Mouse (Mus musculus): Measurements from ENCODE around the gene Naa80. TPM values are rescaled to one million over a fixed set of nuclear protein-coding genes. Genes with fewer than 3 reads are reported as not detected.

Gene Naa80
- polyA plus RNA-seq, 1 experiment, result not detected

- no peak overlapping the region for H3K27ac ChIP-seq (ENCODE audit: insufficient read depth, low read depth, low read length)
- H3K4me3 ChIP-seq (ENCODE audit: insufficient read depth, low read depth, low read length), result no peak overlapping the region
- H3K4me1 ChIP-seq (ENCODE audit: control insufficient read depth, insufficient read depth, low read length), result 0 out of 2 replicates have a peak, but pooled peaks cover 3% of the 10 kb centered on the region
- TF ChIP-seq POLR2A (IDR thresholded peaks at IDR 0.05; ENCODE audit: insufficient read depth, low read depth, low read length), result no peak
- no peak for TF ChIP-seq CTCF (IDR thresholded peaks at IDR 0.05; ENCODE audit: insufficient read depth, low read depth, low read length)
- 79% methylated on average over 8 of the region's 8 CpGs for WGBS
Observed at GRCm38 (mm10) chr9:107594281-107595062, 15.8 kb downstream of the Naa80 start.

- Histone ChIP-seq H3K4me3 (ENCODE audit: insufficient read depth, low read depth, low read length) (no peak overlapping the region), H3K4me1 (ENCODE audit: control insufficient read depth, insufficient read depth, low read length) (peaks cover 4% of the 10 kb centered on the region; the same call in 1 of the 2 replicates), H3K27ac (ENCODE audit: insufficient read depth, low read depth, low read length) (no peak overlapping the region)
- WGBS, result 81% methylated on average over 11 of the region's 11 CpGs
- TF ChIP-seq CTCF (IDR thresholded peaks at IDR 0.05; ENCODE audit: insufficient read depth, low read depth, low read length), result no peak
- no peak for TF ChIP-seq POLR2A (IDR thresholded peaks at IDR 0.05; ENCODE audit: insufficient read depth, low read depth, low read length)
Observed at GRCm38 (mm10) chr9:107596619-107597569, 18.2 kb downstream of the Naa80 start.

GRCm38 (mm10) chr9:107598385-107598784 lies 19.7 kb downstream of the Naa80 start:
- TF ChIP-seq CTCF (IDR thresholded peaks at IDR 0.05; ENCODE audit: insufficient read depth, low read depth, low read length) (no peak), POLR2A (IDR thresholded peaks at IDR 0.05; ENCODE audit: insufficient read depth, low read depth, low read length) (no peak)
- WGBS, result 84% methylated on average over 5 of the region's 5 CpGs
- Histone ChIP-seq H3K4me1 (ENCODE audit: control insufficient read depth, insufficient read depth, low read length) (peaks cover 5% of the 10 kb centered on the region; the same call in 1 of the 2 replicates), H3K27ac (ENCODE audit: insufficient read depth, low read depth, low read length) (no peak overlapping the region), H3K4me3 (ENCODE audit: insufficient read depth, low read depth, low read length) (no peak overlapping the region)

GRCm38 (mm10) chr9:107599433-107599832 lies 20.7 kb downstream of the Naa80 start:
- H3K27ac ChIP-seq (ENCODE audit: insufficient read depth, low read depth, low read length), result no peak overlapping the region
- peaks cover 5% of the 10 kb centered on the region; the same call in 1 of the 2 replicates for H3K4me1 ChIP-seq (ENCODE audit: control insufficient read depth, insufficient read depth, low read length)
- WGBS, result 94% methylated on average over 9 of the region's 9 CpGs
- H3K4me3 ChIP-seq (ENCODE audit: insufficient read depth, low read depth, low read length), result no peak overlapping the region
- TF ChIP-seq POLR2A (IDR thresholded peaks at IDR 0.05; ENCODE audit: insufficient read depth, low read depth, low read length) (no peak), CTCF (IDR thresholded peaks at IDR 0.05; ENCODE audit: insufficient read depth, low read depth, low read length) (no peak)

- Histone ChIP-seq H3K27ac (ENCODE audit: insufficient read depth, low read depth, low read length) (no peak overlapping the region), H3K4me1 (ENCODE audit: control insufficient read depth, insufficient read depth, low read length) (peaks cover 5% of the 10 kb centered on the region; the same call in 1 of the 2 replicates), H3K4me3 (ENCODE audit: insufficient read depth, low read depth, low read length) (no peak overlapping the region)
- WGBS, result 73% methylated on average over 14 of the region's 14 CpGs
- TF ChIP-seq CTCF (IDR thresholded peaks at IDR 0.05; ENCODE audit: insufficient read depth, low read depth, low read length) (no peak), POLR2A (IDR thresholded peaks at IDR 0.05; ENCODE audit: insufficient read depth, low read depth, low read length) (no peak)
Observed at GRCm38 (mm10) chr9:107599842-107600241, 21.2 kb downstream of the Naa80 start.

- WGBS, result 78% methylated on average over 12 of the region's 12 CpGs
Observed at GRCm38 (mm10) chr9:107600745-107601144, 22.1 kb downstream of the Naa80 start.

GRCm38 (mm10) chr9:107601275-107601674 lies 22.6 kb downstream of the Naa80 start:
- 86% methylated on average over 11 of the region's 11 CpGs for WGBS
- H3K27ac ChIP-seq (ENCODE audit: insufficient read depth, low read depth, low read length), result no peak overlapping the region

More at GRCm38 (mm10) chr9:107600745-107601144, 22.1 kb downstream of the Naa80 start:
- TF ChIP-seq POLR2A (IDR thresholded peaks at IDR 0.05; ENCODE audit: insufficient read depth, low read depth, low read length) (no peak), CTCF (IDR thresholded peaks at IDR 0.05; ENCODE audit: insufficient read depth, low read depth, low read length) (no peak)
- no peak overlapping the region for H3K4me3 ChIP-seq (ENCODE audit: insufficient read depth, low read depth, low read length)
- no peak overlapping the region for H3K27ac ChIP-seq (ENCODE audit: insufficient read depth, low read depth, low read length)
- H3K4me1 ChIP-seq (ENCODE audit: control insufficient read depth, insufficient read depth, low read length), result peaks cover 5% of the 10 kb centered on the region; the same call in 1 of the 2 replicates

GRCm38 (mm10) chr9:107602068-107602648 lies 23.5 kb downstream of the Naa80 start:
- Histone ChIP-seq H3K4me3 (ENCODE audit: insufficient read depth, low read depth, low read length) (no peak overlapping the region), H3K27ac (ENCODE audit: insufficient read depth, low read depth, low read length) (no peak overlapping the region), H3K4me1 (ENCODE audit: control insufficient read depth, insufficient read depth, low read length) (peaks cover 5% of the 10 kb centered on the region; the same call in 1 of the 2 replicates)
- WGBS, result 7% methylated on average over 10 of the region's 10 CpGs
- TF ChIP-seq POLR2A (IDR thresholded peaks at IDR 0.05; ENCODE audit: insufficient read depth, low read depth, low read length) (no peak), CTCF (IDR thresholded peaks at IDR 0.05; ENCODE audit: insufficient read depth, low read depth, low read length) (peak; percentile 94)

More at GRCm38 (mm10) chr9:107601275-107601674, 22.6 kb downstream of the Naa80 start:
- Histone ChIP-seq H3K4me1 (ENCODE audit: control insufficient read depth, insufficient read depth, low read length) (peaks cover 5% of the 10 kb centered on the region; the same call in 1 of the 2 replicates), H3K4me3 (ENCODE audit: insufficient read depth, low read depth, low read length) (no peak overlapping the region)
- no peak for TF ChIP-seq POLR2A (IDR thresholded peaks at IDR 0.05; ENCODE audit: insufficient read depth, low read depth, low read length)
- TF ChIP-seq CTCF (IDR thresholded peaks at IDR 0.05; ENCODE audit: insufficient read depth, low read depth, low read length), result no peak

Data from olfactory bulb, adult 2 months (tissue).